Mouse (Mus musculus) megakaryocyte progenitor cell, adult 5-6 weeks (primary cell): ENCODE results near the gene Nhsl2. TPM values are rescaled to one million over a fixed set of nuclear protein-coding genes. Genes with fewer than 3 reads are reported as not detected.

ENCODE experiments used
- ATAC-seq: replicated peaks from 2 replicates; pipeline ENCODE4 v1.8.0; 2016; ENCODE audit warnings: mild to moderate bottlenecking, moderate TSS enrichment, inconsistent platforms; ENCODE audit not compliant: poor library complexity
- total RNA-seq, 2 experiments: library from RNA; stranded (forward) in 1 of 2; stranded (reverse) in 1 of 2; fragments of 157-497, 149-512 nt in 1 of 2; fragments of 200-1000 nt in 1 of 2; gene quantifications; 2 replicates each; pipeline versions ENCODE4 v1.2.3 to v1.2.4; 2015 to 2017

Gene Nhsl2
- total RNA-seq, 2 experiments from 2014 or later = 9.2 to 20.3 TPM

DNA sequence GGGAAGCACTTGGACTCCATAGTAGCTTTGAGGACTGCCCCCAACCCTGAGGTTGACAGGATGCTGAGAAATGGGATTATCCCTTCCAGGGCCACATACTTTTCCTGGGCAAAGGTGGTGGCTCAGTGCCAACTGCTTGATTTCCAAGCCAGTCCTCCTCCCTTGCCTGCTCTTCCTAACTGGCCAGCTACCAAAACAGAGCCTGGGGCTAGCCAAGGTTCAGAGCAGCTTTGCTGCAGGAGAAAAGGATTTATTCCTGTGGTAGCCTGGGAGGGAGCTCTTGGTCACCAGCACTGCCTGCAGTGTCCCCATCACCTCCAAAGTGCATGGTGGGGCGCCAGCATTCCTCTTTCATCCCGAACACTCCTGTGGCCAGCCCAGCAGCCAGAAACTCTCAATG lies 188.3 kb downstream of the Nhsl2 start:
- no peak for ATAC-seq

GRCm38 (mm10) chrX:102041562-102041961 lies 192.4 kb downstream of the Nhsl2 start:
- ATAC-seq = no peak

- peak; percentile 81 for ATAC-seq
These were observed 193.2 kb downstream of the Nhsl2 start for GRCm38 (mm10) chrX:102042386-102042785.

GRCm38 (mm10) chrX:102050552-102050951 lies 201.4 kb downstream of the Nhsl2 start:
- peak; percentile 54 for ATAC-seq

- ATAC-seq = no peak
These were observed 202.0 kb downstream of the Nhsl2 start for GRCm38 (mm10) chrX:102051225-102051624.

GRCm38 (mm10) chrX:102053371-102053770 lies 204.2 kb downstream of the Nhsl2 start:
- peak; percentile 67 for ATAC-seq

- ATAC-seq = peak; percentile 65
These were observed 204.8 kb downstream of the Nhsl2 start for GRCm38 (mm10) chrX:102054009-102054408.

DNA sequence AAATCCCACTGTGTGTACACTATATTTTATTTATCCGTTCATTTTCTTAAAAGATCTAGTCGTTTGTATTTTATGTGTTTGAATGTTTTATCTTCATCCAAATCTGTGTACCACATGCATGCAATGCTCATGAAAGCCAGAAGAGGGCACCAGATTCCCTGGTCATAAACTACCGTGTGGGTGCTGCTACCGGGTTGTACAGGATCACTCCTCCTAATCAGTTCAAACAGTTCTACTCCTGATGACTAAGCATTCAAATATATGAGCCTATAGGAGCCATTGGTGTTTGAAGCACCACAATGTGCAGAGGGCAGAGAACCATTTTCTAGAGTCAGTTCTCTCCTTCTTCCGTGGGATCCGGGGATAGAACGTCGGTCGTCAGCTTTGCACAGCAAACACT lies 210.3 kb downstream of the Nhsl2 start:
- peak; percentile 93 for ATAC-seq

DNA sequence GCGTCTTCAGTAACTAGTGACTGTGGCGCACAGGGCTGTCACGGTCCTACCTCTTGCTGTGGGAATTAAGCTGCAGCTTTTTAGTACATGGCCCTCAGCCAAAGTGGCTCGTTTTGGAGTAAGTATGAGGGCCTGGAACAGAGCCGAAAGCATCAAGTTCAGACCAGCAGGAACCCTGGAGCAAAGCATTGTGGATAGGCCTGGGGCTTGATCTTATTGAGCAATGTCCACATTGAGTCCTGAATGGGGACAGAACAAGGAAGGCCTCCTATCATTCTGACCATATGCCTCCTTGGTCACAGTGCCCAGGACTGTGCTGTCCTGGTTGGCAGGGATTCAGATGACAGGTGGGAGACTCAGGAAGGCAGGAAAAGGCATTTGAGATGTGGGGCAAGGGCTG lies 211.1 kb downstream of the Nhsl2 start:
- no peak for ATAC-seq

- ATAC-seq = peak; percentile 74
These were observed 211.7 kb downstream of the Nhsl2 start for GRCm38 (mm10) chrX:102060891-102061290.

- no peak for ATAC-seq
These were observed 214.9 kb downstream of the Nhsl2 start for GRCm38 (mm10) chrX:102064062-102064461.

- 0 out of 2 replicates have a peak, but pooled peaks have one; percentile 29 for ATAC-seq
These were observed 216.1 kb downstream of the Nhsl2 start for GRCm38 (mm10) chrX:102065213-102065775.

GRCm38 (mm10) chrX:102066134-102066533 lies 216.9 kb downstream of the Nhsl2 start:
- ATAC-seq = peak; percentile 81

- ATAC-seq = no peak
These were observed 217.9 kb downstream of the Nhsl2 start for GRCm38 (mm10) chrX:102067118-102067517.

- no peak for ATAC-seq
These were observed 219.8 kb downstream of the Nhsl2 start for GRCm38 (mm10) chrX:102068811-102069540.

DNA sequence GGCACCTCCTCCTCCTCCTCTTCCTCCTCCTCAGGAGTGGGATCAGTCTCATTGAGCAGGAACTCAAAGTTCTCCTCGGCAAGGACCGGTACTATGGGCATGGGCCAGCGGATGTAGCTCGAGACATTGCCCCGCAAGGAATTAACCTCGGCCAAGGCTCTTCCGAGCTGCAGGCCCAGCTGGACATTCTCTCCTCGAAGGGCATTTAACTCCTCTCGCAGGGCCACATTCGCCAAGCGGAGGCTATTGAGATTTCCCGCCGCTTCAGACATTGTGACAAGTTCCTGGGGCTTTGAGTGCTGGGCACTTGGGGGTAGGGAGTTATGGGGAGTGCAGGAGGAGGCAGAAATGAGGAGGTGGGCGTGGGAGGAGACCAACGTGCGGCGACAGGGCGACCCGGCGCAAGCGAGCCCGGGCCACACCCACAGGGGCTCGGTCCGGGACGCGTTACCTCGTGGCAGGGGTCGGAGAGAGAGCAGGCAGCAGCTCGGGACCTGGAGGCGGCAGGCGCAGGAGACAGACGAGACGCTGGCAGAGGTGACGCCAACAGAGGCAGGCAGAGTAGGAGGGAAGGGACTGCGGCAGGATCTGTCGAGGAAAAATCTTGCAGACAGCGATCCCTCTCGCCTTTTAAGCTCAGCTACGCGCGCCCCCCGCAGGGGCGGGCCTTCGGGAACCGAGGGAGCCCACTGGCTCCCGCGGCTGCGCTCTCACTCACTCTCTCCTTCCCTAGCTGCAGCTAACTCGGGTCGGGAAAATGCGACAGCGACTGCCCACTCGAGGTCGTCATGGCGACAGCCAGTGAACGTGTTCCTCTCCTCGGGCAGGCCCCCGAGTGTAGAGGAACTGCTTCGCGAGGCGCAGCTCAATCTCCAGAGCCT lies 221.6 kb downstream of the Nhsl2 start, which contains the start of gene Rtl5:
Gene Rtl5, minus strand, starts transcription at position 714 of the 881 bp plus-strand sequence.
- ATAC-seq = peak; percentile 79

- ATAC-seq = no peak
These were observed 222.3 kb downstream of the Nhsl2 start for GRCm38 (mm10) chrX:102071517-102071916.

GRCm38 (mm10) chrX:102073605-102074325 lies 224.6 kb downstream of the Nhsl2 start:
- no peak for ATAC-seq

DNA sequence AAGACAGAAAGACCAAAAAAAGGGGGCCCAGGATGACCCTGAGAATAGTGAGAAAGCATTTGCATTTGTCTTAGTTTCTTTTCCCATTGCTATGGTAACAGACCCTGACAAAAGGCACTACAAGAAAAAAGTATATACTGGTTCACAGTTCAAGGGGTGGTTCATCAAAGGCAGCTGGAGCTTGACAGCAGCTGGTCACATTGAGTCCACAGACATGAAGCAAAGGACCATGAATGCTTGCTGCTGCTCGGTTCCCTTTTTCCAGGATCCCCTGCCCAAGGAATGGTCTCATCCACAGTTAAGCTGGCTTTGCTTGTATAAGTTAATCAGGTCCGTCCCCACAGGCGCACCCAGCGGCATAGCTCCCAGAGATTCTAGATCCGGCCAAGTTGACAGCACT lies 225.2 kb downstream of the Nhsl2 start:
- ATAC-seq = no peak

DNA sequence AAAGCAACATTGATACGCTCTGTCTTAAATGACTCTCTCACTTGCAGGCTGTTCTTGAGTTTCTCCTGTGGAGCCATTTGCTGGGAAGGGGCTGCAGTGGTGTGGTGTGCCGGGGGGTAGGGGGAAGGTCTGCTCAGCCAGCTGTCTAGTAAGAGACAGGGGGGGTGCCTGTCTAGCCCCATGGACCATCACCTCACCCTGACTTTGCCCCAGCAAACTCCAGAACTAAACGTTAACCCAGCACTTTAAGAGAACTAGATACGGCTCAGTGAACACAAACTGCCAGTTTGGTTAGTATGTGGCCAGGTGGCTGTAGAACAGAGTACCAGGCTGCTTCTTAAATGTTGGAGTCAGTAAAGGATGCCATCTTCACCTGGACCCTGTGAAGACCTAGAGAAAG lies 226.0 kb downstream of the Nhsl2 start:
- ATAC-seq = no peak
